Comparison of ENCODE assay signal across 8 mouse cellular contexts in the genomic region with DNA sequence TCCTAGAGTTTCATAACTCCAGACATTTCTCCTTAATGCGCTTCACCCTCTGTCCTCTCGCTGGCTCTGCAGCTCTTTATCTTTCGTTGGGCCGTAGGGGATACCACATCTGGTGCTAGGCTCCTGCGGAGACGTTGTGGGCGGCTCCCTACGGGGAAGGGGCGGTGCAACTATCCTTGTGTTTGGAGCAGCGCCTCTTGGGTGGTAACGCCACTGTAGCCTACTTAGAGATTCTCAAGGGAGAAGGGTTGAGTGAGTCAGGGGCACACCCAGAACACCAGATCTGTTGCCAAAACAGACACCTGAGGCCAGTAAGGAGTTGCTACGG. TPM values are rescaled to one million over a fixed set of nuclear protein-coding genes. Genes with fewer than 3 reads are reported as not detected.
A peak's percentile ranks its signal among the peaks of the same experiment; 100 is the strongest.
DNase-seq lines count a peak whose midpoint lies in the region; ATAC-seq and TF ChIP-seq lines count a peak whose summit lies in the region.

No protein-coding gene starts in this region.

- H3K36me3 ChIP-seq in hindbrain, embryonic 15.5 days: peaks cover 28% of the 10 kb centered on the region
- H3K36me3 ChIP-seq in limb, embryonic 13.5 days: peaks cover 31% of the 10 kb centered on the region
- H3K36me3 ChIP-seq in midbrain, embryonic 13.5 days: peaks cover 33% of the 10 kb centered on the region

- peak overlapping the region; percentile 99 for H3K4me2 ChIP-seq in hindbrain, embryonic 15.5 days
- H3K4me2 ChIP-seq in limb, embryonic 13.5 days (replicated peaks): peak overlapping the region; percentile 97
- H3K4me2 ChIP-seq in midbrain, embryonic 13.5 days (replicated peaks): peak overlapping the region; percentile 99

- intact Hi-C loops in gastrocnemius, adult 2 months (cut with DNase I): loop anchor here (1.0 kb wide), 1 partner anchor 86 kb away; no protein-coding TSS in a partner anchor

- peak overlapping the region; percentile 93 for H3K4me3 ChIP-seq in gastrocnemius, adult 2 months
- peak overlapping the region; percentile 95 for H3K4me3 ChIP-seq in hindbrain, embryonic 15.5 days
- H3K4me3 ChIP-seq in limb, embryonic 13.5 days: peak overlapping the region; percentile 66
- H3K4me3 ChIP-seq in midbrain, embryonic 13.5 days (replicated peaks): peak overlapping the region; percentile 96

- peak overlapping the region; percentile 96 for H3K9ac ChIP-seq in hindbrain, embryonic 15.5 days
- H3K9ac ChIP-seq in limb, embryonic 13.5 days: peak overlapping the region; percentile 85
- H3K9ac ChIP-seq in midbrain, embryonic 13.5 days (replicated peaks): peak overlapping the region; percentile 95

- WGBS in hindbrain, embryonic 15.5 days: 0% methylated on average over 12 of the region's 12 CpGs
- WGBS in limb, embryonic 13.5 days: under 1% methylated on average over 12 of the region's 12 CpGs
- 0% methylated on average over 12 of the region's 12 CpGs for WGBS in midbrain, embryonic 13.5 days

- H3K9me3 ChIP-seq in hindbrain, embryonic 15.5 days: no peaks in the 10 kb centered on the region
- no peaks in the 10 kb centered on the region for H3K9me3 ChIP-seq in limb, embryonic 13.5 days
- no peaks in the 10 kb centered on the region for H3K9me3 ChIP-seq in midbrain, embryonic 13.5 days

- H3K4me1 ChIP-seq in hindbrain, embryonic 15.5 days (replicated peaks): peaks cover 18% of the 10 kb centered on the region
- H3K4me1 ChIP-seq in limb, embryonic 13.5 days: peaks cover 15% of the 10 kb centered on the region
- H3K4me1 ChIP-seq in midbrain, embryonic 13.5 days (replicated peaks): peaks cover 19% of the 10 kb centered on the region

- no peak; the same call in 1 of the 2 replicates for ATAC-seq in hindbrain, embryonic 15.5 days (ENCODE audit: low FRiP score, low read depth)
- ATAC-seq in limb, embryonic 13.5 days (ENCODE audit: low FRiP score, low read depth): peak; percentile 32; the same call in 1 of the 2 replicates
- ATAC-seq in midbrain, embryonic 13.5 days: no peak; the same call in 1 of the 2 replicates

- DNase-seq in embryo, embryonic 10 days (ENCODE audit: low spot score): peak; percentile 77
- no peak for DNase-seq in embryo, embryonic 9.5 days (ENCODE audit: extremely low spot score)
- peak; percentile 73 for DNase-seq in c-Kit-positive CD71-negative TER-119-negative erythroid progenitor cells, embryonic 14.5 days (ENCODE audit: low read depth)
- DNase-seq in gastrocnemius, adult 2 months: peak; percentile 77
- peak; percentile 76 to 83 for DNase-seq in spleen, postnatal 4 days (ENCODE audit: low spot score in 2 of 2)

- no peak for TF ChIP-seq CTCF in gastrocnemius, adult 2 months (IDR thresholded peaks at IDR 0.05)

- H3K27me3 ChIP-seq in hindbrain, embryonic 15.5 days: no peaks in the 10 kb centered on the region
- no peaks in the 10 kb centered on the region for H3K27me3 ChIP-seq in limb, embryonic 13.5 days
- H3K27me3 ChIP-seq in midbrain, embryonic 13.5 days: no peaks in the 10 kb centered on the region

- peak overlapping the region; percentile 98 for H3K27ac ChIP-seq in gastrocnemius, adult 2 months
- peak overlapping the region; percentile 91 for H3K27ac ChIP-seq in hindbrain, embryonic 15.5 days (replicated peaks)
- peak overlapping the region; percentile 85 for H3K27ac ChIP-seq in limb, embryonic 13.5 days
- peak overlapping the region; percentile 83 for H3K27ac ChIP-seq in midbrain, embryonic 13.5 days

RNA-seq across cellular contexts. Expression of a gene that starts 0.6 kb away (rescaled TPM):
- 10 to 100 TPM; 47.0 to 52.5 TPM for total RNA-seq in gastrocnemius, adult 2 months (2021)
- 117 and 118 TPM in 2 replicates for polyA plus RNA-seq in hindbrain, embryonic 15.5 days (2015; fragmentation: Nextera tagmentation; extraction: Ambion mirVana)
- polyA plus RNA-seq in limb, embryonic 13.5 days (2015; fragmentation: Nextera tagmentation; extraction: Ambion mirVana): 162 and 169 TPM in 2 replicates
- 116 and 121 TPM in 2 replicates for polyA plus RNA-seq in midbrain, embryonic 13.5 days (2015; fragmentation: Nextera tagmentation; extraction: Ambion mirVana)

RNA-seq across cellular contexts. Expression of a gene that starts 4.5 kb away (rescaled TPM):
- total RNA-seq in gastrocnemius, adult 2 months (2021): not detected
- polyA plus RNA-seq in hindbrain, embryonic 15.5 days (2015; fragmentation: Nextera tagmentation; extraction: Ambion mirVana): 0.17 TPM in 1 of 2 replicates, not detected in the other
- polyA plus RNA-seq in limb, embryonic 13.5 days (2015; fragmentation: Nextera tagmentation; extraction: Ambion mirVana): 0.08 and 0.18 TPM in 2 replicates
- polyA plus RNA-seq in midbrain, embryonic 13.5 days (2015; fragmentation: Nextera tagmentation; extraction: Ambion mirVana): not detected in 2 replicates

RNA-seq across cellular contexts. Expression of a gene that starts 22.8 kb away (rescaled TPM):
- total RNA-seq in gastrocnemius, adult 2 months (2021): 10 to 100 TPM; 43.7 to 46.6 TPM
- 258 and 267 TPM in 2 replicates for polyA plus RNA-seq in hindbrain, embryonic 15.5 days (2015; fragmentation: Nextera tagmentation; extraction: Ambion mirVana)
- 101 and 102 TPM in 2 replicates for polyA plus RNA-seq in limb, embryonic 13.5 days (2015; fragmentation: Nextera tagmentation; extraction: Ambion mirVana)
- polyA plus RNA-seq in midbrain, embryonic 13.5 days (2015; fragmentation: Nextera tagmentation; extraction: Ambion mirVana): 198 and 209 TPM in 2 replicates

RNA-seq across cellular contexts. Expression of a gene that starts 38.3 kb away (rescaled TPM):
- total RNA-seq in gastrocnemius, adult 2 months (2021): 1 to 10 TPM; 4.9 to 6.7 TPM
- polyA plus RNA-seq in hindbrain, embryonic 15.5 days (2015; fragmentation: Nextera tagmentation; extraction: Ambion mirVana): 21.4 and 21.6 TPM in 2 replicates
- 5.7 and 6.1 TPM in 2 replicates for polyA plus RNA-seq in limb, embryonic 13.5 days (2015; fragmentation: Nextera tagmentation; extraction: Ambion mirVana)
- polyA plus RNA-seq in midbrain, embryonic 13.5 days (2015; fragmentation: Nextera tagmentation; extraction: Ambion mirVana): 24.1 and 24.3 TPM in 2 replicates
